Mouse (Mus musculus): Measurements from ENCODE around the gene Mid1.
"Not testable (repeated sequence)": the region's sequence is repeated elsewhere in the genome, so short reads cannot be mapped to it uniquely, and the experiment has no call there.

GRCm38 (mm10) chrX:169972131-169972530, 287.1 kb downstream of the Mid1 start:
- TF ChIP-seq POLR2AphosphoS2 (IDR thresholded peaks at IDR 0.05; ENCODE audit: insufficient read length, low read depth); POLR2A (IDR thresholded peaks at IDR 0.05; ENCODE audit: insufficient read length, low read depth); CEBPB (IDR thresholded peaks at IDR 0.05; ENCODE audit: insufficient read depth, poor library complexity, severe bottlenecking); REST (IDR thresholded peaks at IDR 0.05; ENCODE audit: insufficient read depth, insufficient read length); USF1 (IDR thresholded peaks at IDR 0.05; ENCODE audit: low read depth); MYOD1 (IDR thresholded peaks at IDR 0.05; ENCODE audit: control insufficient read depth in 1 of 3, insufficient read length in 2 of 3, low read depth in 2 of 3); TCF3 (IDR thresholded peaks at IDR 0.05; ENCODE audit: insufficient read length, low read depth); TCF12 (IDR thresholded peaks at IDR 0.05; ENCODE audit: insufficient read depth, poor library complexity, severe bottlenecking); E2F4 (IDR thresholded peaks at IDR 0.05; ENCODE audit: insufficient read depth); MAX (IDR thresholded peaks at IDR 0.05; ENCODE audit: low read depth); MYOG (IDR thresholded peaks at IDR 0.05; ENCODE audit: control insufficient read depth in 1 of 3, insufficient read depth in 1 of 3, insufficient read length in 2 of 3, low read depth in 2 of 3); SRF (IDR thresholded peaks at IDR 0.05; ENCODE audit: control insufficient read depth, insufficient read length, low read depth): not testable (repeated sequence)

Measured in myocyte (in vitro differentiated cells).